Mouse (Mus musculus): Measurements from ENCODE around the gene Tmem245.

DNA sequence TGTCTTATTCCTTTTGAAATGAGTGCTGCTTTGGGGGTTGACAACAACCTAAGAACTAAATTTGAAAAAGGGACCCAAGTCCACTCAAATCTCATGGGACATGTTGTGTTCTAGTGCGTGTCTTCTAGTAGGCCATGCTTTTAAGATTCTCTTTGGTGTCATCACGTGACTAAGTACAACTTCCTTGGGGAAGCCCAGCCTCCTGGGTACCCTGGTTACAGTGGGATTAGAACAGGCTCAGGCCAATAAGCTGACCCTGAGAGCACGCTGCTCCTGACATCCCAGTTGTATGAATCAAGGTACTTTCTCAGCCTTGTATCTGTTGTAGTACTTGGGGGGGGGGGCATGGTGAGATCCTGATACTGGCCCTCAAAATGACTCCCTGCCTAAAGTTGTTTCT is 4.5 kb upstream of the Tmem245 start:
- TF ChIP-seq POLR2A (IDR thresholded peaks at IDR 0.05; ENCODE audit: insufficient read length, low read depth) = no peak
- no peak for TF ChIP-seq E2F4 (IDR thresholded peaks at IDR 0.05; ENCODE audit: insufficient read depth)
- TF ChIP-seq USF1 (IDR thresholded peaks at IDR 0.05; ENCODE audit: low read depth) = no peak
- no peak for TF ChIP-seq MAX (IDR thresholded peaks at IDR 0.05; ENCODE audit: low read depth)
- no peak for TF ChIP-seq CEBPB (IDR thresholded peaks at IDR 0.05; ENCODE audit: insufficient read depth, poor library complexity, severe bottlenecking)
- no peak for TF ChIP-seq TCF12 (IDR thresholded peaks at IDR 0.05; ENCODE audit: insufficient read depth, poor library complexity, severe bottlenecking)
- no peak for TF ChIP-seq POLR2AphosphoS2 (IDR thresholded peaks at IDR 0.05; ENCODE audit: insufficient read length, low read depth)

All from myocyte (in vitro differentiated cells).